Mouse (Mus musculus) hindbrain, postnatal 0 days (tissue): ENCODE data around the gene Kcne2. TPM values are rescaled to one million over a fixed set of nuclear protein-coding genes. Genes with fewer than 3 reads are reported as not detected.
A peak's percentile ranks its signal among the peaks of the same experiment; 100 is the strongest.

ENCODE experiments used
- ATAC-seq: fragments of 200-750 bp; cut with Nextera tagmentation; 2 replicates; pipeline ENCODE4 v1.8.0; 2017; ENCODE audit warnings: mild to moderate bottlenecking, moderate TSS enrichment, moderate library complexity
- DNase-seq: peaks from one replicate; pipeline ENCODE4 v3.0.0-alpha.2; 2015; ENCODE audit warnings: low spot score
- H3K27ac ChIP-seq: fragments of 300-500 bp; sonication (generic); 2 replicates; pipeline ENCODE4 v1.5.1; 2014; ENCODE audit warnings: mild to moderate bottlenecking
- H3K27me3 ChIP-seq: fragments of 300-500 bp; sonication (generic); 2 replicates; pipeline ENCODE4 v1.6.1; 2014; ENCODE audit warnings: low read length, mixed read lengths; ENCODE audit not compliant: insufficient read depth
- H3K36me3 ChIP-seq: fragments of 300-500 bp; sonication (generic); 2 replicates; pipeline ENCODE4 v1.6.1; 2014; ENCODE audit warnings: low read length, mixed read lengths; ENCODE audit not compliant: insufficient read depth
- H3K4me1 ChIP-seq: fragments of 300-500 bp; sonication (generic); 2 replicates; pipeline ENCODE4 v1.6.1; 2014; ENCODE audit warnings: antibody characterized with exemption, low read length, mixed read lengths; ENCODE audit not compliant: insufficient read depth
- H3K4me2 ChIP-seq: fragments of 300-500 bp; sonication (generic); 2 replicates; pipeline ENCODE4 v1.6.1; 2014; ENCODE audit warnings: low read depth, mild to moderate bottlenecking, low read length, moderate library complexity, mixed read lengths
- H3K4me3 ChIP-seq: fragments of 300-500 bp; sonication (generic); 2 replicates; pipeline ENCODE4 v1.5.1; 2014; ENCODE audit warnings: low read length
- H3K9ac ChIP-seq: fragments of 300-500 bp; sonication (generic); replicated peaks from 2 replicates; pipeline ENCODE4 v1.6.1; 2014; ENCODE audit warnings: mild to moderate bottlenecking, low read length, moderate library complexity, mixed read lengths
- H3K9me3 ChIP-seq: fragments of 300-500 bp; sonication (generic); 2 replicates; pipeline ENCODE4 v1.6.1; 2016; ENCODE audit warnings: low read length, mixed read lengths
- CTCF ChIP-seq: IDR thresholded peaks from 2 replicates; pipeline ENCODE4 v1.5.1; 2016; ENCODE audit warnings: antibody characterized with exemption, control low read depth, low read depth
- WGBS: fragments of 180-500 bp; shearing (Covaris S2); extraction: QIAGEN DNeasy Blood & Tissue Kit; methylation state at CpG from one replicate; pipeline ENCODE4 v1.1.7; 2014; 5-methylcytosine and 5-hydroxymethylcytosine counted together
- polyA plus RNA-seq: library from polyadenylated mRNA; unstranded; fragments of >200 nt; fragmentation: Nextera tagmentation; extraction: Ambion mirVana; gene quantifications from 2 replicates; pipeline ENCODE4 v1.2.1, GENCODE M21; 2015
- total RNA-seq: library from RNA; depleted of rRNA; stranded (reverse); fragments of >200 nt; gene quantifications from 2 replicates; pipeline ENCODE4 v1.2.3, GENCODE M21; 2014

Gene Kcne2
- total and polyA plus RNA-seq, 2 experiments from 2014 or later, result 8.2 to 19.1 TPM

DNA sequence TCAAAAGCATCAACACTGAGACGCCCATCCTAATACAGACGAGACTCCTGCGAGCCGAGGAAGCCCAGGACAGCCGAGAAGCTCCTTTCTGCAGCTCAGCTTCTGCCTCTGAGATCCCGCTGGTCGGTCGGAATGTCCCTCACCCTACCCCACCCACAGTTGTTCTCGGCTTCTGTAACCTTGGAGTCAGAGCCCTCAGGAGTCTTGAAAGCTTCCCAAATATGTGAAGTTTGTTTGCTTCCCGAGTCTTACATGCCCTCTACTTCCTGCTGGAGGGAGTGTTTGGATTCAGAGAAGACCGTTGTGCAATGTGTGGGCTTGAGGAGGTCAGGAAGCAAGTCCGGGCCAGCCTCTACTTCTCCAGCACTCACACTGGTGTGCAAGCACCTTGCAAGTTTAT, 24.3 kb upstream of the Kcne2 start:
- ATAC-seq (no peak), DNase-seq (no peak)
- Histone ChIP-seq H3K27me3 (no peaks in the 10 kb centered on the region), H3K27ac (no peak overlapping the region), H3K9ac (no peak overlapping the region), H3K4me2 (no peak overlapping the region), H3K9me3 (no peaks in the 10 kb centered on the region), H3K36me3 (no peaks in the 10 kb centered on the region), H3K4me3 (no peak overlapping the region), H3K4me1 (no peaks in the 10 kb centered on the region)
- WGBS, result 80% methylated on average over 12 of the region's 12 CpGs
- TF ChIP-seq CTCF, result no peak

DNA sequence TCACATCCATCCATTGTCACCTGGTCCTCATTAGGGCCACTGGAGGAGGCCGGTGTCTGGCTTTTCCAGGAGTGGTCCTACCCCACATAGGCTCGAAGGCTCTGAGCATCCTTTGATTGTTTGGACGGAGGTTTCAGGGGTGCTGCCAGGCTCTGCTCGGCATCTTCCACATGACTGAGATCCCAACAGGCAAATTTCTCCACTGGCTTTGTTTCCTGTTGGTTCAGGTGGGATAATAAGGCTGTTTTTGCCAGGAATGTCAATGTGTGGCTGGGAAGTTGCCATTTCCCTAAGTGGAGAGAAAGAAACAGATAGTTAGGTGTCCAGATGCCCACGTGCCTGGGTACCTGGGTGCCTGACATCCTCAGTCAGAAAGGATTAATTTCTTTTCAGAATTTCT, 17.7 kb upstream of the Kcne2 start:
- H3K4me1 ChIP-seq, result no peaks in the 10 kb centered on the region
- no peaks in the 10 kb centered on the region for H3K9me3 ChIP-seq
- H3K36me3 ChIP-seq, result no peaks in the 10 kb centered on the region
- ATAC-seq (no peak), DNase-seq (no peak)
- no peak overlapping the region for H3K4me2 ChIP-seq
- H3K9ac ChIP-seq, result no peak overlapping the region
- TF ChIP-seq CTCF, result no peak
- no peak overlapping the region for H3K4me3 ChIP-seq
- no peaks in the 10 kb centered on the region for H3K27me3 ChIP-seq
- WGBS, result 75% methylated on average over 5 of the region's 5 CpGs
- no peak overlapping the region for H3K27ac ChIP-seq

DNA sequence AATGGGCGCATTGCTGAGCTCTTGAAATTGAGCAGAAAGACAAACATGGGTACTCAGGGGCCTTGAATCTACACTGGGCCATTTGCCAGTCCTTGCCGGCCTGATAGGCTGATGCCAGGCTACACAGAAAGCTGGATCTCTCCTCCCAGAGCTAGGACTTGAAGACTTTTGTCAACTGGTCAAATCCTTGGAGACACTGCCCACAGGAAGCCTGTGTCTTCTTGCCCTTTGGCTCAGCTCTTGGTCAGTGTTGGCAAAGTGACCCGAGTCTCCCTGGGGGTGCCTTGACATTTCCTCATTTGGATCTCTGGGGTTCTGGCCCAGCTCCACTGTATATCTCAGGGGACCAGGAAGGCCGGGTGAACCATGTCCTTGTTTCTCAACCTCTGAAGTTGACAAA, 16.7 kb upstream of the Kcne2 start:
- DNase-seq (no peak), ATAC-seq (no peak)
- Histone ChIP-seq H3K4me1 (no peaks in the 10 kb centered on the region), H3K9ac (no peak overlapping the region), H3K4me3 (no peak overlapping the region), H3K4me2 (no peak overlapping the region), H3K27ac (no peak overlapping the region), H3K36me3 (no peaks in the 10 kb centered on the region), H3K27me3 (no peaks in the 10 kb centered on the region), H3K9me3 (no peaks in the 10 kb centered on the region)
- 65% methylated on average over 4 of the region's 4 CpGs for WGBS
- no peak for TF ChIP-seq CTCF

DNA sequence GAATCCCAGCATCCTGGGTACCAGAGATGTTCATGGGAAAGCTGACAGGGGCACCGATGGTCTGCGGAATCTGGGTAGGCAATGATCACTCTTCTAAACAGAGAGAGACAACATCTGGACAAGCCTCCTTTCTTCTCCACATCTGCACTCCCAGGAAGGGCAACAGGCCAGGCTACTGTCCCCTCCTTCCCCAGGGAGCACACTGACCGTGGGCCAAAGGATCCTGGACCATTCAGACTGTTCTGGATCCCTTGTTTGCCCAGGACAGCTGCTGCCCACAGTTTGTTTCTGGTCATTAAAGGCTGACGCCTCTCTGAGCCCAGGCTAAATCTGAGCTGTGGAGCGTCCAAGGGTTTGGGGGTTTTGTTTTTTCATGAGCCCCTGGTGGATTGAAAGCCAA, 9.5 kb upstream of the Kcne2 start:
- 68% methylated on average over 5 of the region's 5 CpGs for WGBS
- H3K4me3 ChIP-seq, result no peak overlapping the region
- ATAC-seq (no peak; the same call in 1 of the 2 replicates), DNase-seq (no peak)
- no peaks in the 10 kb centered on the region for H3K27me3 ChIP-seq
- H3K9ac ChIP-seq, result no peak overlapping the region
- no peak overlapping the region for H3K27ac ChIP-seq
- no peak overlapping the region for H3K4me2 ChIP-seq
- no peak for TF ChIP-seq CTCF
- no peaks in the 10 kb centered on the region for H3K4me1 ChIP-seq
- H3K36me3 ChIP-seq, result no peaks in the 10 kb centered on the region
- no peaks in the 10 kb centered on the region for H3K9me3 ChIP-seq

DNA sequence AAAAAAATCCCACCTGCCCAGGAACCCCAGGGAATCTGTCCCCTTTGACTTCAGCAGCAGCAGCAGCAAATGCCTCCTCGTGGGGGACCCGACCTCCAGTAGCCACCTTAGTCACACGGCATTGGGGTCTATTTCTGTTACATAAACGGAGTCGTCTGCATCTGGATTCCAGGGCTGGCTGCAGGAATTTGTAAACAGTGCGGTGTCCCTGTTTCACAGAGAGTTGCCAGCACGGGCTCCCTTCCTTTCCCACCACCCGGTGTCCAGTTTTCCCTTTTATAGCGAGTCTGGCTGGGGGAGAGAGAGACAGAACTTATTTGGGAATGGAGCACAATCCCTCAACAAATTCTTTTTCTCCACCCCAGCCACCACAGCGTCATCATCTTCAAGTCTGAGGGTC, 7.1 kb upstream of the Kcne2 start:
- H3K27ac ChIP-seq, result no peak overlapping the region
- ATAC-seq, result no peak
- no peak overlapping the region for H3K4me3 ChIP-seq
- H3K4me1 ChIP-seq, result no peaks in the 10 kb centered on the region
- no peaks in the 10 kb centered on the region for H3K27me3 ChIP-seq
- DNase-seq, result no peak
- H3K9ac ChIP-seq, result no peak overlapping the region
- no peaks in the 10 kb centered on the region for H3K36me3 ChIP-seq
- H3K4me2 ChIP-seq, result no peak overlapping the region
- no peaks in the 10 kb centered on the region for H3K9me3 ChIP-seq
- no peak for TF ChIP-seq CTCF
- 65% methylated on average over 10 of the region's 10 CpGs for WGBS

DNA sequence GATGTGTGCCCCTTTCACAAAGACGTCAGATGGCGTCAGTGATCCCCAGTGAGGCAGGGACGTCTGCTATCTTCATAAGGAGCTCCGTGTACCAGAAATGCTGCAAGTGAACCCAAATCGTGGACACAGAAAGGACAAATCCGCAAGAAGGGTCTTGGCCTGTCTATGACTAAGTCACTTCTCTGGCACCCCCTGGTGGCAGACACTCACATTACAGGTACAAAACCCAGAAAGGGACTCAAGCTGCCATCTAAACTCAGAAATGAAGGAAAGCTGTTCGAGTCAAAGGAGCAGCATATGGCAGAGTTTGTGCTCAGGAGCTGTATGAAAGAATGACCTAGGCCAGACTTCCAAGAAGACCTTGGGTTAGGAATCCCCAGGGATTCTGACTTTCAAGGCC, 5.6 kb upstream of the Kcne2 start:
- Histone ChIP-seq H3K9ac (no peak overlapping the region), H3K4me2 (no peak overlapping the region), H3K27me3 (no peaks in the 10 kb centered on the region), H3K36me3 (no peaks in the 10 kb centered on the region), H3K4me1 (no peaks in the 10 kb centered on the region), H3K27ac (no peak overlapping the region), H3K9me3 (no peaks in the 10 kb centered on the region), H3K4me3 (no peak overlapping the region)
- peak; percentile 46 for ATAC-seq
- 9% methylated on average over 7 of the region's 7 CpGs for WGBS
- peak; percentile 94 for DNase-seq
- peak; percentile 93 for TF ChIP-seq CTCF

DNA sequence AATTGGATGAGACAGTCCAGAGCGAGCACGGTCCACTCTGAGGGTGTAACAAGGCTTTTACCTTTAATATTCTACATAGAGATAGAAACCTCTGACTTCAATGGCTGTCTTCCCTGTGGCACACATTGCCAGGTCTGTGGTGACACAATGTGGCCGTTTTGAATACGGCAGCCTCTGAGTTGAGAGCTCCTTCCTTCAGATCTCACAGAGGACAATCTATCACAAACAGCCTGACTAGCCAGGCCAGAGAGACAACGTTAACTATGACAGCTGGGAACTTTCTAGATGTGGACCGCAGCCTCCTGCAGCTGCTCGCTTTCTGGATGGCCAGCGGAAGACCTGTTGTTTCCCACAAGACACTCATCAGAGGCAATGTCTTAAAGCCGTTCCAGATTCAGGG, 3.4 kb upstream of the Kcne2 start:
- TF ChIP-seq CTCF, result peak; percentile 80
- Histone ChIP-seq H3K27ac (no peak overlapping the region), H3K4me1 (no peaks in the 10 kb centered on the region), H3K4me2 (no peak overlapping the region), H3K9ac (no peak overlapping the region), H3K9me3 (no peaks in the 10 kb centered on the region), H3K27me3 (no peaks in the 10 kb centered on the region), H3K4me3 (no peak overlapping the region), H3K36me3 (no peaks in the 10 kb centered on the region)
- DNase-seq (peak; percentile 81), ATAC-seq (peak; percentile 61; the same call in 1 of the 2 replicates)
- 86% methylated on average over 9 of the region's 9 CpGs for WGBS

DNA sequence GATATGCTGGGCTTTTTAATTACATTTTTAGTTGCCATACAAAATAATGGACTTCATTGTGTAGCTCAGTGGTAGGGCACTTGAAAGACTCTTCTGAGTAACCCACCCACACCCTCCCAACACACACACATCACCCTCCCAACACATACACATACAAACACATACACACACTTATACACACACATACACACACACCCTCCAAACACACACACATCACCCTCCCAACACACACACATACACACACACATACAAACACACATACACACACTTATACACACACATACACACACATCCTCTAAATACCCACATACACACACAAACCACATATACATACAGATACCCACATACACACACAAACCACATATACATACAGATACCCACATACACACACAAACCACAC, 2.1 kb upstream of the Kcne2 start:
- DNase-seq (no peak), ATAC-seq (no peak)
- H3K4me3 ChIP-seq, result no peak overlapping the region
- H3K27me3 ChIP-seq, result no peaks in the 10 kb centered on the region
- no peaks in the 10 kb centered on the region for H3K9me3 ChIP-seq
- no peak for TF ChIP-seq CTCF
- H3K27ac ChIP-seq, result no peak overlapping the region
- no peak overlapping the region for H3K4me2 ChIP-seq
- H3K4me1 ChIP-seq, result no peaks in the 10 kb centered on the region
- no peaks in the 10 kb centered on the region for H3K36me3 ChIP-seq
- H3K9ac ChIP-seq, result no peak overlapping the region
